Mouse (Mus musculus) left cerebral cortex, adult 8-10 months (tissue): ENCODE measurements around the gene Resp18. TPM values are rescaled to one million over a fixed set of nuclear protein-coding genes. Genes with fewer than 3 reads are reported as not detected.
"Not testable (repeated sequence)": the region's sequence is repeated elsewhere in the genome, so short reads cannot be mapped to it uniquely, and the experiment has no call there.

ENCODE experiments used
- DNase-seq, 2 experiments: peaks; one replicate each; pipeline ENCODE4 v3.0.0; 2022; ENCODE audit warnings: low spot score in 2 of 2
- total RNA-seq, 4 experiments: library from RNA; stranded (reverse); gene quantifications; 2 replicates each; pipeline ENCODE4 v1.2.4; 2022

The Resp18 gene
- total RNA-seq, 4 experiments from 2014 or later, result 166 to 203 (median 173) TPM

DNA sequence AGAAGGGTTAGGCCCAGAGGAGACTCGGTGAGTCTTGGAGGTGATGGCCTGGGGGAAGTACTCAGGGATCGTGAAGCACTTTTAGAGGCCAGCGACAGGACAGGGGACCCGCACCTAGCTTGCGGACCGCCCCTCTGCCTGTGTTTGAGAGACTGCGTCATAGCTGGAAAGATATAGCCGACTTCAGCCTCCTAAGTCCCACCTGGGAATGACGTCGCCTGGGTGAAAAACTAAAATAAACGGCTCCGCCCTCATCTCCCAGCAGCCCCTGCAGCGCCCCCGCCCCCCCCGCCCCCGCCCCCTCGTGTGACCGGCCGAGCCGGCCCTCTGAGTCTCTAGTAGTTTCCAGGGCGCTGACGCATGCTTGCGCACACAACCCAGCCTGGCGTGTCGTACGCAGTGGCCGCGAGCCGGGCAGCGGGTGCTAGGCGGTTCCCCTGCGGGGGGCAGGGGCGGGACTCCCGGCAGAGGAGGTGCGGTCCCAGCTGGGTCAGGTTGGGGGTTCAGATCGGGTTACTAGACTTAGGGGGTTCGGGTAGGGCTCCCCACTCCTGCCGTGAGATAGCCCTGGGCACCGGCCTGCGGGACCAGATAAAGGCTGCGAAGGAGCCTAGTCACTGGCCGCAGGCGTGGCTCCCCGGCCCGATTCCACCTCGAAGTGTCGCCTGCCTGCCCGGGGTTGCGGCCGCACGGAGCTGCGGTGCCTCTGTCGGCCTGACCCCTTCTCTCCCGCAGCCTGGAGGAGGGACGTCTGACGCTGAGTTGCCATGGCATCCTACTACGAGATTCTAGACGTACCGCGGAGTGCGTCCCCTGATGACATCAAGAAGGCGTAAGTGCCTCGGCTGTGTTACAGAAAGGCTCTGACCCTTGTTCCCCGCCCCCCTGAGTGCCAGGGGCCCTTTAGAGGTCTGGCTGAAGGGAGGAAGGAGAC is 41.8 kb downstream of the Resp18 start, which contains the start of gene Dnajb2:
Dnajb2 (plus strand) TSS at position 290 of the 934 bp plus-strand sequence.
- peak; percentile 74 to 87 for DNase-seq

DNA sequence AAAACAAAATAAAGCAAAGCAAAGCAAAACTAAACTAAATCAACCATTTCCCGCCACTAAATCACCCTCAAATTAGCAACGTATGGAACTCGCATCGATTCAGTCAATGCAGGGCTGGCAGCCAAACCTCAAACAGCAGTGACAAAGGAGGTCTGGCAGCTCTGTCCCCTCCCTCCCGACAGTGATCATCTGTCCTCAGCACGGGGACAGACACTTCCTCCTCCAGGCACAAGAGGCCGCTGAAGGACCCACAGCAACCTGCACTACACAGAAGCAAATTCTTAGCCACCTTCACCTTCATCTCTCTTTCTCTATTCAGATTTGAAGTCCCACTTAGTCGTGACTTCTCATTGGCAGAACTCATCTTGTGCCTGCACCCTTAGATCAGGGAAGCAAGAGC is 43.6 kb downstream of the Resp18 start:
- DNase-seq, result peak in 1 of 2 experiments; percentile 71

- DNase-seq, result not testable (repeated sequence)
These were observed 45.7 kb downstream of the Resp18 start for GRCm38 (mm10) chr1:75232489-75232888.

- DNase-seq, result no peak
These were observed 46.5 kb downstream of the Resp18 start, which contains the start of gene A630095N17Rik for GRCm38 (mm10) chr1:75231664-75232152. TSS of gene A630095N17Rik (minus strand) at chr1:75232102.

DNA sequence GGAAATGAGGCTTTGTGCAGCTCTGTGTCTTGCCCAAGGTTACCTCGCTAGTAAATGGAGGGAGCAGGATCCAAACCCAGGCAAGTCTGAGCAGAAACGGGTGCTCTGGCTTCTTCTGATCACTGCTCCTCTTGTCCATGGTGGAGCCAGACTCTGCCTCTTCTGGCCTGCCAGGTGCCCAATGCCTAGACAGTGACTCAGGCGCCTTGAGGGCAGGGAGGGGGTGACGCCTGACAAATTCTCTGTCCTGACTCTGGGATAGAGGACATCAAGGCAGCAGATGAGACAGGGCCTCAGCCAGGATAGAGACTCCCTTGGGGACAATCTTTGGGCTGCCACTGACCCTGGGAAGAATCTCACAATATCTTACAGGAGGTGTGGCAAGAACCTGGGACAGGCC is 47.0 kb downstream of the Resp18 start:
- no peak for DNase-seq

- peak in 1 of 2 experiments; percentile 9 for DNase-seq
These were observed 47.8 kb downstream of the Resp18 start for GRCm38 (mm10) chr1:75230335-75230994.

DNA sequence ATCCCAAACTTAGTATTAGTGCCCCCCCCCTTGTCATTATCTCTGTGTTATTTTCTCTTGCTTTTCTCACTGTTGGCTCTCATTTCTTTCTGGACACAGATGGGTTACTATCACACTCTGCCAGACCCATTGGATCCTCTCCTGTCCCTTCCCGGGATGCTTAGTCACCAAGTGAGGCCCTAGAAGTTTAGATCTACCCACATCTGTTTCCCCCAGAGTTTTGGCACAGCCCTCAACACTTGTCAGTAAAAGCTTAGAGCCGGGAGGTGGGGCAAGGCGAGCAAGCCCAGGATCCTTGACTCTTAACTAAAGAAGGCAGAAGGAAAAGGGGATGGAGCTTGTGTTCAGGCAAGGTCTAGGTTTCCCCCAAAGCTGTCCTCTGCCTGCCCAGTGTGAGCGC is 49.1 kb downstream of the Resp18 start:
- no peak for DNase-seq

GRCm38 (mm10) chr1:75227653-75228052 is 50.6 kb downstream of the Resp18 start:
- no peak for DNase-seq

- DNase-seq, result no peak
These were observed 52.1 kb downstream of the Resp18 start for GRCm38 (mm10) chr1:75226138-75226537.

DNA sequence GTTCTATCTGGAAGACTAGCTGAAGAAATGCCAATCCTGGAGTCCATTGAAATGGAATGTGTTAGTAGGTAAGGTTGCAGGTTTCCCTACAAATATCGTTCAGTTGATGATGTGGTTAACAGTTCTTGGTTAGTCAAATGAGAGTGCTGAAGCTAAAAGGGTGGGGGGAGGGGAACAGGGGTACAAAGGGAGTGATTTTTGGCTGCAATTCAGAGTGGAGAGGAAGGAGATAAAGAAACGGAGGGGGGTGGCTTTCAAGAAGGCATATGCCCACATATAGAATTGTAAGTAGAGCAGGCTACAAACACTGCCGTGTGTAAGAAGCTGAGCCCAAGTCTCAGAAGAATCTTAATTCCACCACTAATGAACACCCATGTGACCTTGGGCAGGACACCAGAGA is 52.7 kb downstream of the Resp18 start:
- DNase-seq, result no peak

GRCm38 (mm10) chr1:75223532-75223931 is 54.7 kb downstream of the Resp18 start:
- no peak for DNase-seq

- no peak for DNase-seq
These were observed 55.3 kb downstream of the Resp18 start for GRCm38 (mm10) chr1:75222926-75223325.

Other genes with a start within 250 kb of the Resp18 start
- gene Nhej1, start 153.2 kb downstream of the Resp18 start, total RNA-seq, result 1 to 10 TPM; 2.0 to 4.8 (median 3.3) TPM
- gene Slc23a3, start 144.5 kb downstream of the Resp18 start, total RNA-seq, result 1 to 10 TPM in 2 of 4 experiments, under 1 TPM in 2; 0.59 to 1.7 (median 1.2) TPM
- gene Cnppd1, start 135.7 kb downstream of the Resp18 start, total RNA-seq, result 10 to 100 TPM; 31.6 to 36.5 (median 33.8) TPM
- gene Retreg2, start 135.6 kb downstream of the Resp18 start, total RNA-seq, result 100 to 1,000 TPM; 202 to 212 (median 206) TPM
- gene Zfand2b, start 109.8 kb downstream of the Resp18 start, total RNA-seq, result 10 to 100 TPM; 27.2 to 29.4 (median 28.0) TPM
- gene Abcb6, start 98.0 kb downstream of the Resp18 start, total RNA-seq, result 10 to 100 TPM; 26.2 to 29.9 (median 28.8) TPM
- 10 to 100 TPM; 20.3 to 26.4 (median 26.0) TPM for gene Ankzf1, start 86.3 kb downstream of the Resp18 start, total RNA-seq
- 100 to 1,000 TPM; 114 to 124 (median 118) TPM for gene Atg9a, start 86.2 kb downstream of the Resp18 start, total RNA-seq
- 10 to 100 TPM; 14.0 to 18.3 (median 14.9) TPM for gene Glb1l, start 67.6 kb downstream of the Resp18 start, total RNA-seq
- gene Stk16, start 67.6 kb downstream of the Resp18 start, total RNA-seq, result 10 to 100 TPM; 73.9 to 82.8 (median 80.2) TPM
- 100 to 1,000 TPM; 598 to 614 (median 602) TPM for gene Tuba4a, start 58.5 kb downstream of the Resp18 start, total RNA-seq
- not detected for gene A630095N17Rik, start 46.3 kb downstream of the Resp18 start, total RNA-seq
- gene Dnajb2, start 42.0 kb downstream of the Resp18 start, total RNA-seq, result 100 to 1,000 TPM in 3 of 4 experiments, 10 to 100 TPM in 1; 98.9 to 111 (median 108) TPM
- gene Ptprn, start 13.9 kb downstream of the Resp18 start, total RNA-seq, result 100 to 1,000 TPM; 411 to 436 (median 423) TPM
- gene Dnpep, start 39.6 kb upstream of the Resp18 start, total RNA-seq, result 10 to 100 TPM; 56.5 to 63.2 (median 59.7) TPM
- 1 to 10 TPM in 3 of 4 experiments, under 1 TPM in 1; 0.89 to 2.9 (median 1.8) TPM for gene Des, start 81.9 kb upstream of the Resp18 start, total RNA-seq
- 100 to 1,000 TPM; 177 to 190 (median 187) TPM for gene Speg, start 96.9 kb upstream of the Resp18 start, total RNA-seq
- gene Gmppa, start 157.5 kb upstream of the Resp18 start, total RNA-seq, result 10 to 100 TPM; 48.0 to 64.9 (median 62.3) TPM
- 10 to 100 TPM; 21.5 to 26.7 (median 25.1) TPM for gene Asic4, start 172.0 kb upstream of the Resp18 start, total RNA-seq
- gene Chpf, start 200.9 kb upstream of the Resp18 start, total RNA-seq, result 10 to 100 TPM; 76.6 to 84.3 (median 80.0) TPM
- gene Tmem198, start 201.1 kb upstream of the Resp18 start, total RNA-seq, result 10 to 100 TPM; 62.4 to 70.5 (median 64.8) TPM
- gene Obsl1, start 228.0 kb upstream of the Resp18 start, total RNA-seq, result 10 to 100 TPM; 25.9 to 30.7 (median 28.7) TPM
- gene Inha, start 228.7 kb upstream of the Resp18 start, total RNA-seq, result 10 to 100 TPM; 18.8 to 24.0 (median 21.0) TPM
- 10 to 100 TPM; 28.0 to 34.1 (median 32.2) TPM for gene Stk11ip, start 243.1 kb upstream of the Resp18 start, total RNA-seq